Mouse (Mus musculus): ENCODE measurements at regions not wholly inside any gene's neighbourhood (a gene's known extent, or its start where the extent isn't known, plus 50 kb on each side); places are given as distances from the start of the nearest gene placed in this dataset.

GRCm38 (mm10) chr13:110529624-110530023 is 134.8 kb downstream of the Plk2 start:
- no peak for TF ChIP-seq PAX5 (IDR thresholded peaks at IDR 0.05; ENCODE audit: low read length)
- no peak for TF ChIP-seq KAT2A (IDR thresholded peaks at IDR 0.05; ENCODE audit: insufficient replicate concordance, low read length)
- TF ChIP-seq SIN3A (IDR thresholded peaks at IDR 0.05; ENCODE audit: low read length) = no peak
- no peak for TF ChIP-seq ZKSCAN1 (IDR thresholded peaks at IDR 0.05; ENCODE audit: borderline replicate concordance, low read depth, low read length)
- TF ChIP-seq ZC3H11A (IDR thresholded peaks at IDR 0.05; ENCODE audit: low read depth, low read length) = no peak
- no peak for TF ChIP-seq MEF2A (IDR thresholded peaks at IDR 0.05; ENCODE audit: borderline replicate concordance, low read depth, low read length)
- no peak for TF ChIP-seq MAX (IDR thresholded peaks at IDR 0.05; ENCODE audit: low read length)
- no peak for TF ChIP-seq CHD2 (IDR thresholded peaks at IDR 0.05; ENCODE audit: low read length)
- no peak for TF ChIP-seq GABPA (IDR thresholded peaks at IDR 0.05; ENCODE audit: insufficient replicate concordance, low read depth, low read length)
- TF ChIP-seq HCFC1 (IDR thresholded peaks at IDR 0.05; ENCODE audit: low read depth, low read length) = no peak
- no peak for TF ChIP-seq MYC (IDR thresholded peaks at IDR 0.05; ENCODE audit: low read depth, low read length)
- no peak for TF ChIP-seq NELFE (IDR thresholded peaks at IDR 0.05; ENCODE audit: low read depth, low read length)
- TF ChIP-seq BHLHE40 (IDR thresholded peaks at IDR 0.05; ENCODE audit: low read depth, low read length) = no peak
- no peak for TF ChIP-seq POLR2A (IDR thresholded peaks at IDR 0.05; ENCODE audit: low read depth, low read length)
- TF ChIP-seq TBP (conservative IDR thresholded peaks at IDR 0.05; ENCODE audit: low read depth, low read length) = no peak
- TF ChIP-seq RAD21 (IDR thresholded peaks at IDR 0.05; ENCODE audit: low read depth, low read length) = no peak
- TF ChIP-seq UBTF (IDR thresholded peaks at IDR 0.05; ENCODE audit: low read depth, low read length) = no peak
- no peak for TF ChIP-seq E2F4 (IDR thresholded peaks at IDR 0.05; ENCODE audit: insufficient replicate concordance, low read depth, low read length)
- no peak for TF ChIP-seq ETS1 (conservative IDR thresholded peaks at IDR 0.05; ENCODE audit: low read depth, low read length)
- TF ChIP-seq JUN (IDR thresholded peaks at IDR 0.05; ENCODE audit: insufficient read depth, low read depth, low read length) = no peak
- Histone ChIP-seq H3K4me3 (replicated peaks in 1 of 3; ENCODE audit: low read depth in 2 of 3, low read length in 2 of 3, poor library complexity in 1 of 3) (no peak overlapping the region), H3K9me3 (replicated peaks; ENCODE audit: low read length) (no peaks in the 10 kb centered on the region), H3K9ac (ENCODE audit: insufficient read depth, low read depth) (no peak overlapping the region), H3K79me2 (replicated peaks; ENCODE audit: control insufficient read depth, extremely low read depth, insufficient read depth, poor library complexity, severe bottlenecking) (no peaks in the 10 kb centered on the region), H3K4me2 (ENCODE audit: insufficient read depth, low read depth, poor library complexity, severe bottlenecking) (no peak overlapping the region), H3K4me1 (ENCODE audit: control insufficient read depth in 1 of 2, insufficient read depth in 2 of 2) (no peaks in the 10 kb centered on the region; a peak in 1 of 4 replicates), H3K36me3 (replicated peaks in 1 of 2; ENCODE audit: control insufficient read depth in 1 of 2, insufficient read depth in 1 of 2, low read length in 1 of 2) (no peaks in the 10 kb centered on the region), H3K27ac (ENCODE audit: insufficient read depth, low read depth) (no peak overlapping the region), H3K27me3 (replicated peaks) (no peaks in the 10 kb centered on the region)
- dilution Hi-C loops (cut with MboI; ENCODE audit: extremely low pct_ligation_motif_present, extremely low pct_unique_long_range_greater_than_20kb, low sequenced_read_pairs) (no loop called here), in situ Hi-C loops (cut with MboI; ENCODE audit: low pct_ligation_motif_present, low pct_unique_long_range_greater_than_20kb, low sequenced_read_pairs) (no loop called here)
- no peak for DNase-seq (ENCODE audit: extremely low read depth)

GRCm38 (mm10) chr13:110534320-110534764 is 139.5 kb downstream of the Plk2 start:
- Histone ChIP-seq H3K9me3 (replicated peaks; ENCODE audit: low read length) (no peaks in the 10 kb centered on the region), H3K27me3 (replicated peaks) (no peaks in the 10 kb centered on the region), H3K27ac (ENCODE audit: insufficient read depth, low read depth) (no peak overlapping the region), H3K4me1 (ENCODE audit: control insufficient read depth in 1 of 2, insufficient read depth in 2 of 2) (peaks cover 0 to 15% of the 10 kb centered on the region in 2 experiments; a peak in 2 of 4 replicates), H3K4me3 (replicated peaks in 1 of 3; ENCODE audit: low read depth in 2 of 3, low read length in 2 of 3, poor library complexity in 1 of 3) (no peak overlapping the region), H3K79me2 (replicated peaks; ENCODE audit: control insufficient read depth, extremely low read depth, insufficient read depth, poor library complexity, severe bottlenecking) (no peaks in the 10 kb centered on the region), H3K4me2 (ENCODE audit: insufficient read depth, low read depth, poor library complexity, severe bottlenecking) (no peak overlapping the region), H3K9ac (ENCODE audit: insufficient read depth, low read depth) (no peak overlapping the region), H3K36me3 (replicated peaks in 1 of 2; ENCODE audit: control insufficient read depth in 1 of 2, insufficient read depth in 1 of 2, low read length in 1 of 2) (no peaks in the 10 kb centered on the region)
- in situ Hi-C loops (cut with MboI; ENCODE audit: low pct_ligation_motif_present, low pct_unique_long_range_greater_than_20kb, low sequenced_read_pairs) = no loop called here
- dilution Hi-C loops (cut with MboI; ENCODE audit: extremely low pct_ligation_motif_present, extremely low pct_unique_long_range_greater_than_20kb, low sequenced_read_pairs) = no loop called here
- DNase-seq (ENCODE audit: extremely low read depth) = no peak
- TF ChIP-seq CHD1 (IDR thresholded peaks at IDR 0.05; ENCODE audit: low read depth, low read length) (no peak), MAFK (IDR thresholded peaks at IDR 0.05; ENCODE audit: insufficient replicate concordance, low read length) (no peak), CTCF (conservative IDR thresholded peaks at IDR 0.05 in 1 of 2, IDR thresholded peaks at IDR 0.05 in 1 of 2; ENCODE audit: low read depth in 2 of 2, low read length in 2 of 2) (no peak), CHD2 (IDR thresholded peaks at IDR 0.05; ENCODE audit: low read length) (no peak), KAT2A (IDR thresholded peaks at IDR 0.05; ENCODE audit: insufficient replicate concordance, low read length) (no peak), POLR2AphosphoS2 (IDR thresholded peaks at IDR 0.05; ENCODE audit: low read depth, low read length) (no peak), ZNF384 (IDR thresholded peaks at IDR 0.05; ENCODE audit: low read depth, low read length) (no peak)

Data from CH12.LX (cell line).